Mouse (Mus musculus) embryonic facial prominence, embryonic 11.5 days (tissue): Measurements from ENCODE around the gene Fzd7. TPM values are rescaled to one million over a fixed set of nuclear protein-coding genes. Genes with fewer than 3 reads are reported as not detected.

Experiments
- ATAC-seq: fragments of 200-750 bp; cut with Nextera tagmentation; replicated peaks from 2 replicates; pipeline ENCODE4 v1.8.0; 2017; ENCODE audit warnings: low read depth; ENCODE audit not compliant: insufficient number of reproducible peaks, low FRiP score, low TSS enrichment
- DNase-seq: peaks from one replicate; pipeline ENCODE4 v3.0.0-alpha.2; 2015; ENCODE audit warnings: low spot score
- H3K27ac ChIP-seq: fragments of 300-500 bp; sonication (generic); replicated peaks from 2 replicates; pipeline ENCODE4 v1.5.1; 2014; ENCODE audit warnings: mild to moderate bottlenecking, low read depth, low read length, control low read depth
- H3K27me3 ChIP-seq: fragments of 300-500 bp; sonication (generic); 2 replicates; pipeline ENCODE4 v1.6.1; 2014; ENCODE audit warnings: mild to moderate bottlenecking, low read length, moderate library complexity, mixed read lengths; ENCODE audit not compliant: control insufficient read depth, insufficient read depth
- H3K36me3 ChIP-seq: fragments of 300-500 bp; sonication (generic); replicated peaks from 2 replicates; pipeline ENCODE4 v1.6.1; 2014; ENCODE audit warnings: low read depth, mild to moderate bottlenecking, low read length, moderate library complexity, mixed read lengths; ENCODE audit not compliant: control insufficient read depth, insufficient read depth
- H3K4me1 ChIP-seq: fragments of 300-500 bp; sonication (generic); 2 replicates; pipeline ENCODE4 v1.6.1; 2014; ENCODE audit warnings: low read length, mixed read lengths; ENCODE audit not compliant: control insufficient read depth, insufficient read depth
- H3K4me2 ChIP-seq: fragments of 300-500 bp; sonication (generic); 2 replicates; pipeline ENCODE4 v1.6.1; 2014; ENCODE audit warnings: low read depth, mild to moderate bottlenecking, control low read depth, low read length, moderate library complexity
- H3K4me3 ChIP-seq: fragments of 300-500 bp; sonication (generic); 2 replicates; pipeline ENCODE4 v1.5.1; 2014; ENCODE audit warnings: low read depth, low read length, control low read depth
- H3K9ac ChIP-seq: fragments of 300-500 bp; sonication (generic); replicated peaks from 2 replicates; pipeline ENCODE4 v1.6.1; 2014; ENCODE audit warnings: mild to moderate bottlenecking, control low read depth, low read length
- H3K9me3 ChIP-seq: fragments of 300-500 bp; sonication (generic); replicated peaks from 2 replicates; pipeline ENCODE4 v1.6.1; 2016; ENCODE audit warnings: mild to moderate bottlenecking, low read length, inconsistent platforms, mixed read lengths; ENCODE audit not compliant: control insufficient read depth
- WGBS: fragments of 180-500 bp; shearing (Covaris S2); extraction: QIAGEN DNeasy Blood & Tissue Kit; methylation state at CpG from one replicate; pipeline ENCODE4 v1.1.7; 2014; 5-methylcytosine and 5-hydroxymethylcytosine counted together
- polyA plus RNA-seq: library from polyadenylated mRNA; unstranded; fragments of >200 nt; fragmentation: Nextera tagmentation; extraction: Ambion mirVana; gene quantifications from 2 replicates; pipeline ENCODE4 v1.2.1, GENCODE M21; 2014

The Fzd7 gene
- polyA plus RNA-seq, result 19.3 and 21.6 TPM in 2 replicates

DNA sequence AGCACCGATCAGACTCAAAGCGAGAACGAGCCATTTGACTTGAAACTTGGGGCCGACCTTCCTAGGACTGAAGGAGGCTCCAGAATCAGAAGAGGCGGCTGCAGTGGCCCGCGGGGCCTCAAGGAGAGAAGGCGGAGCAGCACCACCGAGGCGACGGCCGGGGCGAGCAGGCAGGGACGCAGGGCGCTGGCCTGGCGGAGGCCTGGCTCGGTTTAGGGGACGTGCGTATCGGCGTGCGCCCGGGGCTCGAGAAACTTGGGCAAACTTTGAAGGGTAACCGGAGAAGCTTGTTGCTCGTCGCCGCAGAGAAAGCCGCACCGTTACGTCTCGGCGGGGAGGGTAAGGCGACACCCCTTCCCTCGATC, at the start of gene Fzd7:
Fzd7 (plus strand) TSS at position 94 of the 365 bp plus-strand sequence.
- Histone ChIP-seq H3K27ac (peak within 1 kb of the TSS; percentile 98), H3K27me3 (no peaks in the 10 kb centered on the region), H3K4me2 (peak within 1 kb of the TSS; percentile 95), H3K4me1 (no peaks in the 10 kb centered on the region; the same call in 1 of the 2 replicates), H3K9ac (peak within 1 kb of the TSS; percentile 96), H3K9me3 (no peaks in the 10 kb centered on the region), H3K36me3 (no peaks in the 10 kb centered on the region), H3K4me3 (peak within 1 kb of the TSS; percentile 87)
- DNase-seq, result peak; percentile 64
- WGBS, result under 1% methylated on average over 35 of the region's 35 CpGs
- peak; percentile 21 for ATAC-seq

DNA sequence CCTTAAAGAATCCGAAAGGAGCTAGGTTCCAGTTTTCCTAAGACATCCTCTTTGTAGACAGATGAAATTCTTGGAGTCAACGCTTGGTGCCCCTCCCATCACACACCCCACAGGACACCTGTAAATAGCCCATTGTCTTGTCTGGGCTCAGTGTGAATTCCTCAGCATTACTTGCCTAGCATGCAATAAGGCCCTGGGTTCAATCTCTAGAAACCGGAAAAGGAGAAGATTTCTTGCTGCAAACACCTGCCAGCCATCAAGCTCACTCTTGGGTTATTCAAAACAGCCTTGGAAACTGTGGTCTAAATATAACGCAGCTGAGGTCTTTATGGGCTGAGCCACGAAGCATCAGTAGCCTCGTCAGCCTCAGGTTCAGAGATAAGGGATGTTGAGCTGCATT, 48.9 kb upstream of the Fzd7 start:
- H3K4me1 ChIP-seq, result no peaks in the 10 kb centered on the region; the same call in 1 of the 2 replicates
- H3K9ac ChIP-seq, result no peak overlapping the region
- 75% methylated on average over 6 of the region's 6 CpGs for WGBS
- H3K9me3 ChIP-seq, result no peaks in the 10 kb centered on the region
- no peak overlapping the region for H3K27ac ChIP-seq
- ATAC-seq, result no peak
- H3K27me3 ChIP-seq, result no peaks in the 10 kb centered on the region
- no peak for DNase-seq
- H3K36me3 ChIP-seq, result no peaks in the 10 kb centered on the region
- H3K4me3 ChIP-seq, result no peak overlapping the region
- H3K4me2 ChIP-seq, result no peak overlapping the region

DNA sequence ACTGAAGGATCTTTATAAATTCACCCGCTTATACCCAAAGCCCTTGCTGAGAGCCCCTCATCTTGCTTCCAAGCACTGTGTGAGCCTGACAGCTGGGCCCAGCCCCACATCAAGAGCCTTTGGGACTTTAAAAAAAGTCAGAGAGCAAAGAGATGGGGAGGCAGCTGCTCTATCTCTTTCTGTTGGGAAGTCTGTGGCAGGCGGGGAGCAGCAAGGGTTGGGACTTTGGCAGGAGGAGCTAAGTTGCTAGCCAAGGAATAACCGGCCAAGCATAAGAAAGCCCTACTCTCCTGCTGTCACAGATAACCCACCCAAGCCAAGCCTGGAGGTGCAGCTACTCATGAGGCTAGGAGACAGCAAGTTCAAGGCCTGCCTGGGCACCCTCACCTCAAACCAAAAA, 48.2 kb upstream of the Fzd7 start:
- ATAC-seq (no peak), DNase-seq (no peak)
- H3K4me3 ChIP-seq, result no peak overlapping the region
- no peaks in the 10 kb centered on the region for H3K9me3 ChIP-seq
- H3K36me3 ChIP-seq, result no peaks in the 10 kb centered on the region
- H3K9ac ChIP-seq, result no peak overlapping the region
- H3K4me1 ChIP-seq, result no peaks in the 10 kb centered on the region; the same call in 1 of the 2 replicates
- no peaks in the 10 kb centered on the region for H3K27me3 ChIP-seq
- H3K27ac ChIP-seq, result no peak overlapping the region
- 81% methylated on average over 3 of the region's 3 CpGs for whole genome bisulfite sequencing
- no peak overlapping the region for H3K4me2 ChIP-seq

DNA sequence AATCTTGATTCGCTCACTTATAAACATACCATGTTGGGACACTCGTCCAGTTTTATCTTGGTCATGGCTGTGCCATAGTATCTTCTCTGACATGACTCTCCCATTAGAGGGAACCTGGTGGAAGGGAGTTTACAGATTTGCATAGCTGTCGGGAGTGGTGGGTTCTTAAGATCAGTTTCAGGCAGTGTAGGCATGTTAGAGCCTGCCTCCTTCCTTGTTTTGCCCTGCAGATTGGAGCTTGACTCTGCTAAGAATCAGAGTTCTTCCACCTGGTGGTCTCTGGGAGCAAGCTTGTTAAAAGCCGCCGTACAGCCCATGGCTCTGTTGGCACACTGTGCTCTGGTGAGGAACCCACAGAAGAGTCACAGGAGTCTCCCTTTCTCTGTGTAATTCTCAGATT, 47.0 kb upstream of the Fzd7 start:
- DNase-seq (no peak), ATAC-seq (no peak)
- no peaks in the 10 kb centered on the region for H3K27me3 ChIP-seq
- H3K4me2 ChIP-seq, result no peak overlapping the region
- H3K4me1 ChIP-seq, result no peaks in the 10 kb centered on the region; the same call in 1 of the 2 replicates
- no peaks in the 10 kb centered on the region for H3K36me3 ChIP-seq
- no peaks in the 10 kb centered on the region for H3K9me3 ChIP-seq
- WGBS, result 88% methylated on average over 5 of the region's 5 CpGs
- H3K4me3 ChIP-seq, result no peak overlapping the region
- H3K27ac ChIP-seq, result no peak overlapping the region
- H3K9ac ChIP-seq, result no peak overlapping the region

DNA sequence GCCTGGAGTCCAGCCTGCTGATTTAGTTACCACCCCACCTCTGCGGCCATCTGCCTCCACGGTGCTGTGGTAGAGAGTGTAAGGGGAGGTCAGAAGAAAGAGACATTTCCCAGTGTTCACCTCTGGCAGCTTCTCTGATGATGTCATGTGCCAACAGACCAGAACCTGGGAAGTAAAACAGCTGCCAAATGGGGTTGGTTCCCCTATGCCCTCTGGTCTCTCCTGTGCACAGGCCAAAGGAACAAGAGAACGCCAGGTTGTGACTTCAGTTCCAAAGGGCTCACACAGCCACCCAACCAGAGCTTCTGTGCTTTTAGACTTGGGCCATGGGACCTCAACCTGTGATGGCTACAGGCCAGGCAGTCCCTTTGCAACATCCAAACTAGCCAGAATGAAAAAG, 45.9 kb upstream of the Fzd7 start:
- Histone ChIP-seq H3K36me3 (no peaks in the 10 kb centered on the region), H3K4me1 (no peaks in the 10 kb centered on the region; the same call in 1 of the 2 replicates), H3K27ac (no peak overlapping the region), H3K9me3 (no peaks in the 10 kb centered on the region), H3K4me2 (no peak overlapping the region), H3K4me3 (no peak overlapping the region), H3K27me3 (no peaks in the 10 kb centered on the region), H3K9ac (no peak overlapping the region)
- ATAC-seq (no peak), DNase-seq (no peak)
- 91% methylated on average over 3 of the region's 3 CpGs for WGBS

DNA sequence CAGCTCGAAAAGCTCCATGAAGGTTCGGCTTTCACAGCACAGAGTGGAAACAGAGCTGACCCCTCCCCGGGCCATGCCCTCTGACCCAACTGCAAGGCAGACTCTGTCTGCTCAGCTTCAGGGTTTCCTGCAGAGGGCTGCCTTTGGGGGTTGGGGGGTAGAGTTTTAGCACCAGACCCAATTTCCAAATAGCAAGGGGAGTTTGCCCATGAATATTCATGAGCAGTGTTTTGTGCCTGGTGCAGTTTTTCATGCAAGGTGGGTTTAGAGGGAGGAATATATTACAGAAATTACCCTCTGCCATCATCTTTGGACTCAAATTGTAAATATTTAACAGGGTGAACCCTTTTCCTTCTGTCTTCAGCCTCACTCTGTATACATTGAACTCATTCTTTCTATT, 44.3 kb upstream of the Fzd7 start:
- WGBS, result 7% methylated on average over 3 of the region's 3 CpGs
- Histone ChIP-seq H3K4me2 (no peak overlapping the region), H3K9me3 (no peaks in the 10 kb centered on the region), H3K4me3 (no peak overlapping the region), H3K27ac (peak overlapping the region; percentile 44; the same call in 1 of the 2 replicates), H3K36me3 (no peaks in the 10 kb centered on the region), H3K9ac (no peak overlapping the region), H3K27me3 (no peaks in the 10 kb centered on the region), H3K4me1 (no peaks in the 10 kb centered on the region; the same call in 1 of the 2 replicates)
- ATAC-seq (no peak), DNase-seq (peak; percentile 56)

DNA sequence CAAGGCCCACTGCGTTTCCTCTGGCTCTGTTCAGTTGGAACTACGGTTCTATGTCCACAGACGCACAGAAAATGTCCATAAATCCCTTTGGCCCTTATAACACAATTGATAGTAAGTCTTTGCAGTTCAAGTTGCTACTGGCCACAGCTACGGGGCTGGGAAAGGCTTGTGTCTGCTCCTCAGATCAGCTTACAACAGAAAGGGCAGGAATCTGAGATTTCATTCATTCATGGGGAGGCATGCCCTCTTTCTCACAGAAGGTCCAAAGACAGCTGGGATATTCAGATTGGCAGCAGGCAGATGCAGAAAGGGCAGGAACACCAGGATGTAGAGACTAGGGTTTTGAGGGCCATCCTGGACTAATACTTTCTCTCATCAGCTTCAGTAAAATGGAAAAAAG, 43.9 kb upstream of the Fzd7 start:
- 23% methylated on average over 4 of the region's 4 CpGs for WGBS
- Histone ChIP-seq H3K4me3 (no peak overlapping the region), H3K9me3 (no peaks in the 10 kb centered on the region), H3K4me2 (no peak overlapping the region), H3K4me1 (no peaks in the 10 kb centered on the region; the same call in 1 of the 2 replicates), H3K36me3 (no peaks in the 10 kb centered on the region), H3K27ac (peak overlapping the region; percentile 44; the same call in 1 of the 2 replicates), H3K27me3 (no peaks in the 10 kb centered on the region), H3K9ac (no peak overlapping the region)
- no peak for ATAC-seq
- DNase-seq, result no peak

DNA sequence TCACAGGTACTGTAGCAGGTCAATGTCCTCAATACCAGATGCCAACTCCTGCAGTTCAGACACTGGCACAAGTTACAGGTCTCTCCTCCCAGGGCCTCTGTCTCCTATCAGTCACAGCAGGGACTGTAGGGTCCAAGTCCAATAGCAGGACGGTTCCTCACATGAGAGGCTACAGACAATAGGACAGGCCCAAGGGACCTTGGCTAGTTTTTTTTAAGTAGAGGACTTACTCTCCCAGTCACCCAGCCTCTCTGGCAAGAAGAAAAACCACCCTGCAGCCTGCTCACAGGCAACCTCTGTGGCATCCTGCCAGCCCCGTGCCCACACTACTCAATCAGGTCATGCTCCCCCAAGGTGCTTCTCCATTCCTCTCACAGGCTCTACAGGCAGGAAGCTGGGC, 43.0 kb upstream of the Fzd7 start:
- Histone ChIP-seq H3K9me3 (no peaks in the 10 kb centered on the region), H3K4me1 (no peaks in the 10 kb centered on the region; the same call in 1 of the 2 replicates), H3K36me3 (no peaks in the 10 kb centered on the region), H3K4me3 (no peak overlapping the region), H3K4me2 (no peak overlapping the region), H3K27ac (no peak overlapping the region; the same call in 1 of the 2 replicates), H3K9ac (no peak overlapping the region), H3K27me3 (no peaks in the 10 kb centered on the region)
- ATAC-seq, result no peak
- 88% methylated on average over 2 of the region's 2 CpGs for WGBS
- no peak for DNase-seq
